ENCODE assay signal across 8 mouse cellular contexts in the genomic region with DNA sequence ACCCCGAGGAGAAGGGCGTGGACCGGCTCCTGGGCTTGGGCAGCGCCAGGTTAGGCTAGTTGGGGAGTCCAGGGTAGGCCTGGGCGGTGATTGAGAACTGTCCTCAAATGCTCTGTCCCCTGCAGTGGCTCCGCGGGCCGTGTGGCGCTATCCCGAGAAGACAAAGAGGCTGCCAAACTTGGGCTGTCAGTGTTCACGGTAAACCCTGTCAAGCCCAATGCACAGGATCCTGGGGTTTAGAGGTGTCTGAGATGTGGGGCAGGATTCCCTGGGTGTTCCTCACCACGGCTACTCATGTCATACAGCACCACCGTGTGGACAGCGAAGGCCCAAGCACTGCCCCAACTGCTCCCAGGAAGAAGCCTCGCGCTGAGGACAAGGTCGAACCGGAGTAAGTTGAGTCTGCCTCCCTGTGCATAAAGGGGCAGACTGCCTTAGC. TPM values are rescaled to one million over a fixed set of nuclear protein-coding genes. Genes with fewer than 3 reads are reported as not detected.
A peak's percentile ranks its signal among the peaks of the same experiment; 100 is the strongest.
DNase-seq lines count a peak whose midpoint lies in the region; ATAC-seq and TF ChIP-seq lines count a peak whose summit lies in the region.

No protein-coding gene starts in this region.

- H3K27me3 ChIP-seq in E14TG2a.4 (ENCODE audit: insufficient read depth, low read length), result no peaks in the 10 kb centered on the region
- H3K27me3 ChIP-seq in embryonic facial prominence, embryonic 15.5 days, result no peaks in the 10 kb centered on the region
- no peaks in the 10 kb centered on the region for H3K27me3 ChIP-seq in heart, embryonic 15.5 days
- no peaks in the 10 kb centered on the region for H3K27me3 ChIP-seq in lung, embryonic 16.5 days (ENCODE audit: control insufficient read depth, insufficient read depth, low read depth, low read length)

- DNase-seq in kidney, postnatal 25 days, result peak; percentile 78 to 88
- DNase-seq in thymus, postnatal 4 days, result peak; percentile 64

- peak overlapping the region; percentile 94 for H3K4me3 ChIP-seq in E14TG2a.4 (replicated peaks; ENCODE audit: low read length)
- H3K4me3 ChIP-seq in bone marrow, adult 2 months (replicated peaks; ENCODE audit: control insufficient read depth, low read depth, low read length), result peak overlapping the region; percentile 90
- H3K4me3 ChIP-seq in embryonic facial prominence, embryonic 15.5 days (replicated peaks), result peak overlapping the region; percentile 98
- peak overlapping the region; percentile 99 for H3K4me3 ChIP-seq in heart, embryonic 15.5 days
- peak overlapping the region; percentile 89 for H3K4me3 ChIP-seq in lung, embryonic 16.5 days (ENCODE audit: low read length)
- peak overlapping the region; percentile 62 for H3K4me3 ChIP-seq in olfactory bulb, adult 2 months (ENCODE audit: insufficient read depth, low read depth, low read length)

- H3K9ac ChIP-seq in embryonic facial prominence, embryonic 15.5 days, result peak overlapping the region; percentile 85; the same call in 1 of the 2 replicates
- peak overlapping the region; percentile 95 for H3K9ac ChIP-seq in heart, embryonic 15.5 days
- H3K9ac ChIP-seq in lung, embryonic 16.5 days (ENCODE audit: low read length), result peak overlapping the region; percentile 91

- H3K27ac ChIP-seq in bone marrow, adult 2 months (ENCODE audit: control insufficient read depth, insufficient read depth, low read depth, low read length, poor library complexity), result peak overlapping the region; percentile 61
- H3K27ac ChIP-seq in embryonic facial prominence, embryonic 15.5 days (replicated peaks), result peak overlapping the region; percentile 93
- peak overlapping the region; percentile 96 for H3K27ac ChIP-seq in heart, embryonic 15.5 days
- H3K27ac ChIP-seq in lung, embryonic 16.5 days (ENCODE audit: low read length), result peak overlapping the region; percentile 95
- H3K27ac ChIP-seq in olfactory bulb, adult 2 months (ENCODE audit: insufficient read depth, low read depth, low read length), result 0 out of 2 replicates have a peak overlapping the region, but pooled peaks have one; percentile 24

- H3K36me3 ChIP-seq in E14TG2a.4 (ENCODE audit: insufficient read depth, low read length), result peaks cover 84% of the 10 kb centered on the region
- peaks cover 67% of the 10 kb centered on the region for H3K36me3 ChIP-seq in embryonic facial prominence, embryonic 15.5 days
- H3K36me3 ChIP-seq in heart, embryonic 15.5 days, result peaks cover 60% of the 10 kb centered on the region
- H3K36me3 ChIP-seq in lung, embryonic 16.5 days (ENCODE audit: control insufficient read depth, insufficient read depth, low read length), result peaks cover 29% of the 10 kb centered on the region

- H3K9me3 ChIP-seq in E14TG2a.4 (ENCODE audit: low read length), result no peaks in the 10 kb centered on the region
- no peaks in the 10 kb centered on the region for H3K9me3 ChIP-seq in embryonic facial prominence, embryonic 15.5 days (replicated peaks)
- no peaks in the 10 kb centered on the region for H3K9me3 ChIP-seq in heart, embryonic 15.5 days (replicated peaks)
- H3K9me3 ChIP-seq in lung, embryonic 16.5 days (ENCODE audit: control insufficient read depth, low read length), result no peaks in the 10 kb centered on the region

- WGBS in bone marrow, adult 2 months, result 18% methylated on average over 18 of the region's 18 CpGs
- 12% methylated on average over 18 of the region's 18 CpGs for WGBS in embryonic facial prominence, embryonic 15.5 days
- WGBS in heart, embryonic 15.5 days, result 9% methylated on average over 18 of the region's 18 CpGs
- WGBS in lung, embryonic 16.5 days, result 4% methylated on average over 18 of the region's 18 CpGs
- WGBS in olfactory bulb, adult 2 months, result 8% methylated on average over 18 of the region's 18 CpGs

- peak; percentile 21; the same call in 1 of the 2 replicates for TF ChIP-seq CTCF in E14TG2a.4 (conservative IDR thresholded peaks at IDR 0.05; ENCODE audit: low read length)
- TF ChIP-seq CTCF in bone marrow, adult 2 months (IDR thresholded peaks at IDR 0.05; ENCODE audit: control insufficient read depth, insufficient read depth, low read length), result peak; percentile 94
- TF ChIP-seq CTCF in olfactory bulb, adult 2 months (IDR thresholded peaks at IDR 0.05; ENCODE audit: insufficient read depth, low read depth, low read length), result 0 out of 2 replicates have a peak, but pooled peaks have one; percentile 13

- H3K4me1 ChIP-seq in E14TG2a.4 (replicated peaks; ENCODE audit: low read depth, low read length), result peaks cover 52% of the 10 kb centered on the region
- H3K4me1 ChIP-seq in bone marrow, adult 2 months (ENCODE audit: control insufficient read depth, insufficient read depth, low read length), result peaks cover 6% of the 10 kb centered on the region; the same call in 1 of the 2 replicates
- peaks cover 20% of the 10 kb centered on the region for H3K4me1 ChIP-seq in embryonic facial prominence, embryonic 15.5 days
- H3K4me1 ChIP-seq in heart, embryonic 15.5 days (replicated peaks), result peaks cover 36% of the 10 kb centered on the region
- H3K4me1 ChIP-seq in lung, embryonic 16.5 days (replicated peaks; ENCODE audit: control insufficient read depth, insufficient read depth, low read length), result peaks cover 10% of the 10 kb centered on the region; the same call in 1 of the 2 replicates
- H3K4me1 ChIP-seq in olfactory bulb, adult 2 months (ENCODE audit: control insufficient read depth, insufficient read depth, low read length), result peaks cover 8% of the 10 kb centered on the region

- peak; percentile 45 for ATAC-seq in embryonic facial prominence, embryonic 15.5 days (ENCODE audit: insufficient number of reproducible peaks, low FRiP score, low TSS enrichment, low read depth)
- peak; percentile 48 for ATAC-seq in heart, embryonic 15.5 days (replicated peaks; ENCODE audit: insufficient number of reproducible peaks, insufficient read depth, low FRiP score, low read depth)
- ATAC-seq in lung, embryonic 16.5 days (ENCODE audit: low read depth), result peak; percentile 69

- peak; percentile 37; the same call in 1 of the 2 replicates for TF ChIP-seq POLR2A in bone marrow, adult 2 months (IDR thresholded peaks at IDR 0.05; ENCODE audit: borderline replicate concordance, control insufficient read depth, low read depth, low read length)
- TF ChIP-seq POLR2A in olfactory bulb, adult 2 months (IDR thresholded peaks at IDR 0.05; ENCODE audit: insufficient read depth, low read depth, low read length), result no peak

- H3K4me2 ChIP-seq in embryonic facial prominence, embryonic 15.5 days (replicated peaks), result peak overlapping the region; percentile 84
- peak overlapping the region; percentile 94 for H3K4me2 ChIP-seq in heart, embryonic 15.5 days
- H3K4me2 ChIP-seq in lung, embryonic 16.5 days (ENCODE audit: low read depth, low read length), result peak overlapping the region; percentile 86

RNA-seq across cellular contexts. Expression of a gene that starts 0.9 kb away (rescaled TPM):
- 19.0 and 32.8 TPM in 2 replicates for polyA plus RNA-seq in bone marrow, adult 2 months (2011; ENCODE audit: insufficient read depth, insufficient read length, low replicate concordance, missing spikeins)
- 30.6 and 31.3 TPM in 2 replicates for polyA plus RNA-seq in embryonic facial prominence, embryonic 15.5 days (2015; fragmentation: Nextera tagmentation; extraction: Ambion mirVana)
- polyA plus RNA-seq in heart, embryonic 15.5 days (2015; fragmentation: Nextera tagmentation; extraction: Ambion mirVana), result 17.7 and 18.4 TPM in 2 replicates
- 35.2 and 37.0 TPM in 2 replicates for polyA plus RNA-seq in lung, embryonic 16.5 days (2015; fragmentation: Nextera tagmentation; extraction: Ambion mirVana)
- not detected in 2 replicates for polyA plus RNA-seq in olfactory bulb, adult 2 months (2012; ENCODE audit: insufficient read depth, insufficient read length, low replicate concordance, missing spikeins)

RNA-seq across cellular contexts. Expression of a gene that starts 6.7 kb away (rescaled TPM):
- polyA plus RNA-seq in bone marrow, adult 2 months (2011; ENCODE audit: insufficient read depth, insufficient read length, low replicate concordance, missing spikeins), result 17.6 and 28.0 TPM in 2 replicates
- polyA plus RNA-seq in embryonic facial prominence, embryonic 15.5 days (2015; fragmentation: Nextera tagmentation; extraction: Ambion mirVana), result 82.3 and 82.8 TPM in 2 replicates
- polyA plus RNA-seq in heart, embryonic 15.5 days (2015; fragmentation: Nextera tagmentation; extraction: Ambion mirVana), result 99.8 and 114 TPM in 2 replicates
- 83.1 and 84.8 TPM in 2 replicates for polyA plus RNA-seq in lung, embryonic 16.5 days (2015; fragmentation: Nextera tagmentation; extraction: Ambion mirVana)
- not detected in 2 replicates for polyA plus RNA-seq in olfactory bulb, adult 2 months (2012; ENCODE audit: insufficient read depth, insufficient read length, low replicate concordance, missing spikeins)

RNA-seq across cellular contexts. Expression of a gene that starts 17.0 kb away (rescaled TPM):
- polyA plus RNA-seq in bone marrow, adult 2 months (2011; ENCODE audit: insufficient read depth, insufficient read length, low replicate concordance, missing spikeins), result 40.5 and 53.7 TPM in 2 replicates
- 111 and 113 TPM in 2 replicates for polyA plus RNA-seq in embryonic facial prominence, embryonic 15.5 days (2015; fragmentation: Nextera tagmentation; extraction: Ambion mirVana)
- polyA plus RNA-seq in heart, embryonic 15.5 days (2015; fragmentation: Nextera tagmentation; extraction: Ambion mirVana), result 109 and 125 TPM in 2 replicates
- polyA plus RNA-seq in lung, embryonic 16.5 days (2015; fragmentation: Nextera tagmentation; extraction: Ambion mirVana), result 127 and 129 TPM in 2 replicates
- not detected in 2 replicates for polyA plus RNA-seq in olfactory bulb, adult 2 months (2012; ENCODE audit: insufficient read depth, insufficient read length, low replicate concordance, missing spikeins)

RNA-seq across cellular contexts. Expression of a gene that starts 19.0 kb away (rescaled TPM):
- 72.4 and 90.6 TPM in 2 replicates for polyA plus RNA-seq in bone marrow, adult 2 months (2011; ENCODE audit: insufficient read depth, insufficient read length, low replicate concordance, missing spikeins)
- polyA plus RNA-seq in embryonic facial prominence, embryonic 15.5 days (2015; fragmentation: Nextera tagmentation; extraction: Ambion mirVana), result 718 and 720 TPM in 2 replicates
- polyA plus RNA-seq in heart, embryonic 15.5 days (2015; fragmentation: Nextera tagmentation; extraction: Ambion mirVana), result 528 and 586 TPM in 2 replicates
- polyA plus RNA-seq in lung, embryonic 16.5 days (2015; fragmentation: Nextera tagmentation; extraction: Ambion mirVana), result 725 and 739 TPM in 2 replicates
- 324 and 570 TPM in 2 replicates for polyA plus RNA-seq in olfactory bulb, adult 2 months (2012; ENCODE audit: insufficient read depth, insufficient read length, low replicate concordance, missing spikeins)

RNA-seq across cellular contexts. Expression of a gene that starts 26.0 kb away (rescaled TPM):
- polyA plus RNA-seq in bone marrow, adult 2 months (2011; ENCODE audit: insufficient read depth, insufficient read length, low replicate concordance, missing spikeins), result not detected in 2 replicates
- 0.52 and 0.74 TPM in 2 replicates for polyA plus RNA-seq in embryonic facial prominence, embryonic 15.5 days (2015; fragmentation: Nextera tagmentation; extraction: Ambion mirVana)
- 0.77 TPM in 2 replicates for polyA plus RNA-seq in heart, embryonic 15.5 days (2015; fragmentation: Nextera tagmentation; extraction: Ambion mirVana)
- polyA plus RNA-seq in lung, embryonic 16.5 days (2015; fragmentation: Nextera tagmentation; extraction: Ambion mirVana), result 0.31 and 0.50 TPM in 2 replicates
- polyA plus RNA-seq in olfactory bulb, adult 2 months (2012; ENCODE audit: insufficient read depth, insufficient read length, low replicate concordance, missing spikeins), result not detected in 2 replicates

Comparison
In these comparisons a context has a peak if more than half of its experiments do, and no peak if none do; other contexts are left out.
1. Peak in every context shown above with its lines: DNase-seq, ATAC-seq, H3K4me3 ChIP-seq and H3K27ac ChIP-seq.
2. CTCF ChIP-seq: peak in every context shown above with its lines; median percentile 94 in bone marrow, adult 2 months; 21 in E14TG2a.4; 13 in olfactory bulb, adult 2 months.
3. H3K27ac ChIP-seq: peak in every context shown above with its lines; median percentile 96 in heart, embryonic 15.5 days; 95 in lung, embryonic 16.5 days; 93 in embryonic facial prominence, embryonic 15.5 days; 61 in bone marrow, adult 2 months; 24 in olfactory bulb, adult 2 months.
4. RNA of a gene that starts 0.9 kb away (polyA plus RNA-seq): 35.2 to 37.0 TPM in lung, embryonic 16.5 days, 19.0 to 32.8 TPM in bone marrow, adult 2 months, 30.6 to 31.3 TPM in embryonic facial prominence, embryonic 15.5 days and 17.7 to 18.4 TPM in heart, embryonic 15.5 days; not detected in olfactory bulb, adult 2 months; every median in the first group is over 10 times any median in the second.